Mouse (Mus musculus): ENCODE data around the gene Sult5a1. TPM values are rescaled to one million over a fixed set of nuclear protein-coding genes. Genes with fewer than 3 reads are reported as not detected.
"Not testable (repeated sequence)": the region's sequence is repeated elsewhere in the genome, so short reads cannot be mapped to it uniquely, and the experiment has no call there.

The Sult5a1 gene
- total RNA-seq, 2 experiments from 2014 or later, result 2.2 to 3.2 TPM

GRCm38 (mm10) chr8:123135806-123136205, 22.3 kb downstream of the Sult5a1 start:
- no peak for DNase-seq (ENCODE audit: low spot score in 2 of 2)

GRCm38 (mm10) chr8:123135406-123135805, 22.7 kb downstream of the Sult5a1 start:
- peak in 1 of 2 experiments; percentile 49 for DNase-seq (ENCODE audit: low spot score in 2 of 2)

- DNase-seq (ENCODE audit: low spot score in 2 of 2), result no peak
Measured at GRCm38 (mm10) chr8:123134149-123134713, 23.9 kb downstream of the Sult5a1 start.

GRCm38 (mm10) chr8:123132953-123133352, 25.2 kb downstream of the Sult5a1 start:
- DNase-seq (ENCODE audit: low spot score in 2 of 2), result no peak

GRCm38 (mm10) chr8:123131041-123131440, 27.1 kb downstream of the Sult5a1 start:
- no peak for DNase-seq (ENCODE audit: low spot score in 2 of 2)

- no peak for DNase-seq (ENCODE audit: low spot score in 2 of 2)
Measured at GRCm38 (mm10) chr8:123126193-123126816, 31.8 kb downstream of the Sult5a1 start.

GRCm38 (mm10) chr8:123122670-123123069, 35.4 kb downstream of the Sult5a1 start:
- DNase-seq (ENCODE audit: low spot score in 2 of 2), result no peak

GRCm38 (mm10) chr8:123122059-123122458, 36.1 kb downstream of the Sult5a1 start:
- no peak for DNase-seq (ENCODE audit: low spot score in 2 of 2)

- no peak for DNase-seq (ENCODE audit: low spot score in 2 of 2)
Measured at GRCm38 (mm10) chr8:123117744-123118143, 40.4 kb downstream of the Sult5a1 start.

- DNase-seq (ENCODE audit: low spot score in 2 of 2), result no peak
Measured at GRCm38 (mm10) chr8:123117127-123117731, 40.9 kb downstream of the Sult5a1 start, which contains the start of gene Cpne7. Gene Cpne7 (plus strand): TSS chr8:123117374.

- no peak for DNase-seq (ENCODE audit: low spot score in 2 of 2)
Measured at GRCm38 (mm10) chr8:123114644-123115043, 43.5 kb downstream of the Sult5a1 start.

GRCm38 (mm10) chr8:123113908-123114469, 44.1 kb downstream of the Sult5a1 start:
- DNase-seq (ENCODE audit: low spot score in 2 of 2), result no peak

- DNase-seq (ENCODE audit: low spot score in 2 of 2), result no peak
Measured at GRCm38 (mm10) chr8:123112892-123113291, 45.2 kb downstream of the Sult5a1 start.

- DNase-seq (ENCODE audit: low spot score in 2 of 2), result no peak
Measured at GRCm38 (mm10) chr8:123110649-123111048, 47.5 kb downstream of the Sult5a1 start.

- DNase-seq (ENCODE audit: low spot score in 2 of 2), result no peak
Measured at GRCm38 (mm10) chr8:123108953-123109352, 49.2 kb downstream of the Sult5a1 start.

- no peak for DNase-seq (ENCODE audit: low spot score in 2 of 2)
Measured at GRCm38 (mm10) chr8:123108010-123108409, 50.1 kb downstream of the Sult5a1 start.

GRCm38 (mm10) chr8:123106531-123106930, 51.6 kb downstream of the Sult5a1 start:
- DNase-seq (ENCODE audit: low spot score in 2 of 2), result no peak

GRCm38 (mm10) chr8:123105553-123106326, 52.4 kb downstream of the Sult5a1 start:
- no peak for DNase-seq (ENCODE audit: low spot score in 2 of 2)

- no peak for DNase-seq (ENCODE audit: low spot score in 2 of 2)
Measured at GRCm38 (mm10) chr8:123104046-123104767, 53.9 kb downstream of the Sult5a1 start.

- DNase-seq (ENCODE audit: low spot score in 2 of 2), result no peak
Measured at GRCm38 (mm10) chr8:123103285-123103684, 54.8 kb downstream of the Sult5a1 start.

GRCm38 (mm10) chr8:123102855-123103254, 55.3 kb downstream of the Sult5a1 start:
- DNase-seq (ENCODE audit: low spot score in 2 of 2), result not testable (repeated sequence)
